Comparison of ENCODE assay signal across 8 mouse cellular contexts in the genomic region with DNA sequence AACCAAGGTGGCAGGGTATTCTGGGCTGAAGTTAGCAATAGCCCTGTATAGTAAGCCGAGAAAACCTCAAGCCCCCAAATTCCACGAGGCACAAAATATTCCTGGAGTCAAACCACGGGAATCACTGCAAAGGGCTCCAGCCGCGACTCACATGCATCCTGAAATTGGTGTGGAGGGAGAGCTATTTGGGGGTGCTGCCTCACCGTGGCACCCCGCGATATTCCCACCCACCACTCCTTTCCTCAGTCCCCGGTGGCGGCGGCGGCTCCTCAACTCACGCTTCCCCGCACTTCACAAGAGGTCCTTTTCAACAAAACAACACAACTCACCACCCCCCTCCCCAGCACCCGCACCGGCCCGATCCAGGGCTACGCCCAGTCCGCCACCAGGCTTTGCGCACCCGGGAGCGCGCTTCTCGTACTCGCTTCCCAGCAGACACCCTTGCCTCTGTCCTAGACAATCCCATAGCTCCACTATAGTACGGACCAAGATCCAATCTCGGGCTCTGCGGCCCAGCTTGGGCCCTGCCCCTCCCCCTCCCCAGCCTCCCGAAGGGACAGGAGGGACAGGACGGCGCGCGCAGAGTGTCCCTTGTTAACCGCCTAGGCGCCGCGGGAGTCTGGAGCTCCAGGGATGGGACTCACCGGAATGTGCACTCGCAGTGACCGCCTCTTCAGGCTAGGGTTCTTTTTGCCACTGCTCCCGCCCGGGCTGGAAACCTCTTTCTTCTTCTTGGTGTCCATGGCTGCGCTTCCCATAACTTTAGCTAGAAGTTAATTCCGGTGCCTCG. TPM values are rescaled to one million over a fixed set of nuclear protein-coding genes. Genes with fewer than 3 reads are reported as not detected.
DNase-seq lines count a peak whose midpoint lies in the region; ATAC-seq and TF ChIP-seq lines count a peak whose summit lies in the region.

No protein-coding gene starts in this region.

- H3K4me3 ChIP-seq in forebrain, embryonic 10.5 days: peak overlapping the region; percentile 69
- peak overlapping the region; percentile 73 for H3K4me3 ChIP-seq in heart, embryonic 13.5 days
- peak overlapping the region; percentile 59 for H3K4me3 ChIP-seq in kidney, postnatal 0 days (replicated peaks; ENCODE audit: low read depth, low read length)
- H3K4me3 ChIP-seq in liver, postnatal 0 days (ENCODE audit: low read depth, low read length): peak overlapping the region; percentile 68
- H3K4me3 ChIP-seq in neural tube, embryonic 12.5 days: peak overlapping the region; percentile 58

- peaks cover 27% of the 10 kb centered on the region for H3K4me1 ChIP-seq in forebrain, embryonic 10.5 days
- H3K4me1 ChIP-seq in heart, embryonic 13.5 days: peaks cover 31% of the 10 kb centered on the region
- peaks cover 13% of the 10 kb centered on the region for H3K4me1 ChIP-seq in kidney, postnatal 0 days (replicated peaks; ENCODE audit: insufficient read depth, low read length)
- H3K4me1 ChIP-seq in liver, postnatal 0 days (ENCODE audit: insufficient read depth): peaks cover 20% of the 10 kb centered on the region
- peaks cover 22% of the 10 kb centered on the region for H3K4me1 ChIP-seq in neural tube, embryonic 12.5 days

- peak; percentile 34 for DNase-seq in A20 (ENCODE audit: low read depth, low spot score)
- peak; percentile 39 to 49 for DNase-seq in adrenal gland, postnatal 4 days (ENCODE audit: low spot score in 2 of 2)
- peak; percentile 56 for DNase-seq in forebrain, embryonic 10.5 days (ENCODE audit: extremely low spot score, low spot score)
- peak; percentile 55 for DNase-seq in kidney, postnatal 0 days (ENCODE audit: low spot score)
- DNase-seq in liver, postnatal 0 days: peak; percentile 69
- DNase-seq in urinary bladder, adult 2 months (ENCODE audit: low spot score): peak; percentile 62

- H3K4me2 ChIP-seq in heart, embryonic 13.5 days: peak overlapping the region; percentile 98
- peak overlapping the region; percentile 100 for H3K4me2 ChIP-seq in kidney, postnatal 0 days (ENCODE audit: low read length)
- H3K4me2 ChIP-seq in liver, postnatal 0 days (ENCODE audit: low read depth, low read length): peak overlapping the region; percentile 85
- H3K4me2 ChIP-seq in neural tube, embryonic 12.5 days (replicated peaks): peak overlapping the region; percentile 100

- ATAC-seq in heart, embryonic 13.5 days (ENCODE audit: extremely low read depth, insufficient number of reproducible peaks, low FRiP score, low TSS enrichment): 0 out of 2 replicates have a peak, but pooled peaks have one; percentile 45
- ATAC-seq in kidney, postnatal 0 days (replicated peaks; ENCODE audit: low FRiP score, low read depth): peak; percentile 45
- ATAC-seq in liver, postnatal 0 days: peak; percentile 43
- ATAC-seq in neural tube, embryonic 12.5 days (ENCODE audit: low FRiP score, low read depth): peak; percentile 49

- TF ChIP-seq EP300 in liver, postnatal 0 days (IDR thresholded peaks at IDR 0.05; ENCODE audit: low read depth): no peak

- WGBS in forebrain, embryonic 10.5 days: 1% methylated on average over 45 of the region's 45 CpGs
- WGBS in heart, embryonic 13.5 days: under 1% methylated on average over 45 of the region's 45 CpGs
- WGBS in kidney, postnatal 0 days: under 1% methylated on average over 45 of the region's 45 CpGs
- 1% methylated on average over 42 of the region's 45 CpGs for WGBS in liver, postnatal 0 days (ENCODE audit: insufficient replicate concordance)
- WGBS in neural tube, embryonic 12.5 days: under 1% methylated on average over 45 of the region's 45 CpGs

- H3K9ac ChIP-seq in heart, embryonic 13.5 days: peak overlapping the region; percentile 84
- H3K9ac ChIP-seq in kidney, postnatal 0 days (ENCODE audit: low read depth, low read length): peak overlapping the region; percentile 58
- peak overlapping the region; percentile 77 for H3K9ac ChIP-seq in liver, postnatal 0 days (replicated peaks)
- H3K9ac ChIP-seq in neural tube, embryonic 12.5 days: peak overlapping the region; percentile 48

- peaks cover 74% of the 10 kb centered on the region for H3K27me3 ChIP-seq in forebrain, embryonic 10.5 days (ENCODE audit: poor library complexity, severe bottlenecking)
- peaks cover 43% of the 10 kb centered on the region for H3K27me3 ChIP-seq in heart, embryonic 13.5 days (replicated peaks)
- H3K27me3 ChIP-seq in kidney, postnatal 0 days (ENCODE audit: insufficient read depth, low read length): no peaks in the 10 kb centered on the region
- H3K27me3 ChIP-seq in liver, postnatal 0 days (ENCODE audit: insufficient read depth, low read length): peaks cover 9% of the 10 kb centered on the region; the same call in 1 of the 2 replicates
- peaks cover 43% of the 10 kb centered on the region for H3K27me3 ChIP-seq in neural tube, embryonic 12.5 days (replicated peaks)

- H3K36me3 ChIP-seq in forebrain, embryonic 10.5 days (replicated peaks): no peaks in the 10 kb centered on the region
- H3K36me3 ChIP-seq in heart, embryonic 13.5 days: 0 out of 2 replicates have a peak, but pooled peaks cover 5% of the 10 kb centered on the region
- H3K36me3 ChIP-seq in kidney, postnatal 0 days (ENCODE audit: insufficient read depth, low read length): no peaks in the 10 kb centered on the region
- no peaks in the 10 kb centered on the region; the same call in 1 of the 2 replicates for H3K36me3 ChIP-seq in liver, postnatal 0 days (replicated peaks; ENCODE audit: insufficient read depth, low read length)
- H3K36me3 ChIP-seq in neural tube, embryonic 12.5 days: no peaks in the 10 kb centered on the region

- TF ChIP-seq CTCF in kidney, postnatal 0 days (IDR thresholded peaks at IDR 0.05; ENCODE audit: low read depth): no peak
- no peak for TF ChIP-seq CTCF in liver, postnatal 0 days (IDR thresholded peaks at IDR 0.05; ENCODE audit: low read depth)

- no peaks in the 10 kb centered on the region for H3K9me3 ChIP-seq in forebrain, embryonic 10.5 days
- H3K9me3 ChIP-seq in heart, embryonic 13.5 days: no peaks in the 10 kb centered on the region
- H3K9me3 ChIP-seq in kidney, postnatal 0 days (replicated peaks; ENCODE audit: low read length): no peaks in the 10 kb centered on the region
- no peaks in the 10 kb centered on the region for H3K9me3 ChIP-seq in liver, postnatal 0 days (ENCODE audit: low read length)
- no peaks in the 10 kb centered on the region for H3K9me3 ChIP-seq in neural tube, embryonic 12.5 days

- H3K27ac ChIP-seq in forebrain, embryonic 10.5 days: 0 out of 2 replicates have a peak overlapping the region, but pooled peaks have one; percentile 56
- H3K27ac ChIP-seq in heart, embryonic 13.5 days (replicated peaks): peak overlapping the region; percentile 62
- H3K27ac ChIP-seq in kidney, postnatal 0 days: peak overlapping the region; percentile 77
- peak overlapping the region; percentile 94 for H3K27ac ChIP-seq in liver, postnatal 0 days (ENCODE audit: low read depth)
- no peak overlapping the region for H3K27ac ChIP-seq in neural tube, embryonic 12.5 days

RNA-seq across cellular contexts. Expression of a gene that starts 0.9 kb away (rescaled TPM):
- 10 to 100 TPM; 50.0 to 55.4 TPM for total RNA-seq in adrenal gland, postnatal 4 days (2021)
- polyA plus RNA-seq in forebrain, embryonic 10.5 days (2016; fragmentation: Nextera tagmentation; extraction: Ambion mirVana): 45.0 and 48.4 TPM in 2 replicates
- 83.7 and 90.0 TPM in 2 replicates for polyA plus RNA-seq in heart, embryonic 13.5 days (2015; fragmentation: Nextera tagmentation; extraction: Ambion mirVana)
- 36.4 and 39.4 TPM in 2 replicates for polyA plus RNA-seq in kidney, postnatal 0 days (2015; fragmentation: Nextera tagmentation; extraction: Ambion mirVana)
- polyA plus RNA-seq in liver, postnatal 0 days (2015; fragmentation: Nextera tagmentation; extraction: Ambion mirVana): 6.8 and 7.3 TPM in 2 replicates
- 62.9 and 65.2 TPM in 2 replicates for polyA plus RNA-seq in neural tube, embryonic 12.5 days (2016; fragmentation: Nextera tagmentation; extraction: Ambion mirVana)
- polyA plus RNA-seq in urinary bladder, adult 2 months (2012; rRNA removed): 142 and 145 TPM in 2 replicates
